In genomic region chr2:93890143-93890542, GRCm38 (mm10) we compare ENCODE assay signal across 25 mouse cellular contexts. TPM values are rescaled to one million over a fixed set of nuclear protein-coding genes. Genes with fewer than 3 reads are reported as not detected.
DNase-seq lines count a peak whose midpoint lies in the region; ATAC-seq lines count a peak whose summit lies in the region.
"Had no signal": no experiment of that assay in that cellular context is flagged by ENCODE, and none has a peak within 500 bp of the region (broad histone marks: within the 10 kb centered on the region; RNA-seq: fewer than 3 reads in every experiment).

No protein-coding gene starts in this region.

- ATAC-seq in forebrain, embryonic 14.5 days: no peak
- ATAC-seq: hindbrain, embryonic 16.5 days; Patski had no signal

- no peaks in the 10 kb centered on the region for H3K9me3 ChIP-seq in embryonic facial prominence, embryonic 10.5 days
- H3K9me3 ChIP-seq in forebrain, embryonic 14.5 days (replicated peaks; ENCODE audit: control insufficient read depth, low read length): no peaks in the 10 kb centered on the region
- H3K9me3 ChIP-seq: embryonic facial prominence, embryonic 12.5 days; heart, embryonic 13.5 days; hindbrain, embryonic 12.5 days had no signal

- H3K27me3 ChIP-seq in embryonic facial prominence, embryonic 10.5 days (replicated peaks; ENCODE audit: low read depth, poor library complexity, severe bottlenecking): no peaks in the 10 kb centered on the region
- no peaks in the 10 kb centered on the region for H3K27me3 ChIP-seq in forebrain, embryonic 14.5 days (replicated peaks; ENCODE audit: control insufficient read depth, insufficient read depth, low read length)
- H3K27me3 ChIP-seq: embryonic facial prominence, embryonic 12.5 days; hindbrain, embryonic 12.5 days; Patski had no signal

- no peak overlapping the region for H3K9ac ChIP-seq in forebrain, embryonic 14.5 days (ENCODE audit: low read length)
- H3K9ac ChIP-seq: embryonic facial prominence, embryonic 12.5 days; heart, embryonic 13.5 days; hindbrain, embryonic 12.5 days had no signal

- H3K4me1 ChIP-seq in embryonic facial prominence, embryonic 10.5 days: peaks cover 20% of the 10 kb centered on the region
- peaks cover 17% of the 10 kb centered on the region for H3K4me1 ChIP-seq in forebrain, embryonic 14.5 days (ENCODE audit: control insufficient read depth, insufficient read depth, low read length)

- no peak overlapping the region for H3K4me2 ChIP-seq in forebrain, embryonic 14.5 days (ENCODE audit: low read length)
- H3K4me2 ChIP-seq: embryonic facial prominence, embryonic 12.5 days; heart, embryonic 13.5 days; hindbrain, embryonic 12.5 days had no signal

- WGBS in embryonic facial prominence, embryonic 10.5 days: 71% methylated on average over 8 of the region's 8 CpGs
- WGBS in forebrain, embryonic 14.5 days: 78% methylated on average over 8 of the region's 8 CpGs

- no peak overlapping the region for H3K4me3 ChIP-seq in embryonic facial prominence, embryonic 10.5 days
- H3K4me3 ChIP-seq in forebrain, embryonic 14.5 days (ENCODE audit: low read depth, low read length): no peak overlapping the region
- H3K4me3 ChIP-seq: embryonic facial prominence, embryonic 12.5 days; heart, embryonic 13.5 days; hindbrain, embryonic 12.5 days had no signal

- DNase-seq in adrenal gland, postnatal 14 days: peak; percentile 57
- no peak for DNase-seq in adrenal gland, postnatal 36 days
- DNase-seq in lung, postnatal 10 days: peak; percentile 57
- DNase-seq in lung, adult 18-20 months: no peak
- DNase-seq in embryonic facial prominence, embryonic 10.5 days (ENCODE audit: low spot score): no peak
- no peak for DNase-seq in forebrain, embryonic 14.5 days (ENCODE audit: low spot score)
- DNase-seq in spleen, postnatal 36 days (ENCODE audit: low spot score in 2 of 2): no peak
- DNase-seq in right cerebral cortex, adult 18-20 months: no peak
- DNase-seq: adrenal gland, adult 2 months; cerebellum, adult 11 months; cerebellum, adult 8-10 months; cerebellum, postnatal 14 days; embryo, embryonic 11 days; gastrocnemius, postnatal 36 days; heart, adult 11 months; heart, postnatal 36 days had no signal

- H3K36me3 ChIP-seq in embryonic facial prominence, embryonic 10.5 days (replicated peaks): no peaks in the 10 kb centered on the region
- no peaks in the 10 kb centered on the region for H3K36me3 ChIP-seq in forebrain, embryonic 14.5 days (ENCODE audit: control insufficient read depth, insufficient read depth, low read length)
- H3K36me3 ChIP-seq: embryonic facial prominence, embryonic 12.5 days; heart, embryonic 13.5 days; hindbrain, embryonic 12.5 days had no signal

- 0 out of 2 replicates have a peak overlapping the region, but pooled peaks have one; percentile 14 for H3K27ac ChIP-seq in embryonic facial prominence, embryonic 10.5 days (replicated peaks)
- H3K27ac ChIP-seq in forebrain, embryonic 14.5 days (ENCODE audit: low read depth, low read length): peak overlapping the region; percentile 97; the same call in 1 of the 2 replicates

RNA-seq across cellular contexts. Expression of gene Accsl, which starts 21.2 kb away (rescaled TPM):
- 1.2 TPM in 2 replicates for total RNA-seq in adrenal gland, postnatal 14 days (2021)
- under 1 TPM in 1 of 2 experiments, not detected in 1; 0.86 TPM for total RNA-seq in adrenal gland, postnatal 36 days (2021)
- 0.14 and 0.34 TPM in 2 replicates for polyA plus RNA-seq in embryonic facial prominence, embryonic 10.5 days (2016; fragmentation: Nextera tagmentation; extraction: Ambion mirVana)
- polyA plus RNA-seq in forebrain, embryonic 14.5 days (2014; fragmentation: Nextera tagmentation; extraction: Ambion mirVana): 0.71 and 1.2 TPM in 2 replicates
- total RNA-seq: common myeloid progenitor, adult 5-6 weeks; gastrocnemius, adult 8-10 months; gastrocnemius, postnatal 36 days; heart, postnatal 36 days; MEL had no signal
- polyA plus RNA-seq: adrenal gland, adult 2 months; embryonic facial prominence, embryonic 12.5 days; heart, embryonic 13.5 days; intestine, embryonic 14.5 days; Patski had no signal

RNA-seq across cellular contexts. Expression of gene Accs, which starts 40.4 kb away (rescaled TPM):
- total RNA-seq in adrenal gland, postnatal 14 days (2021): 6.7 and 11.6 TPM in 2 replicates
- total RNA-seq in adrenal gland, postnatal 36 days (2021): 10 to 100 TPM in 1 of 2 experiments, 1 to 10 TPM in 1; 7.1 to 10.7 TPM
- 10.9 and 11.2 TPM in 2 replicates for polyA plus RNA-seq in embryonic facial prominence, embryonic 10.5 days (2016; fragmentation: Nextera tagmentation; extraction: Ambion mirVana)
- 5.0 and 8.0 TPM in 2 replicates for polyA plus RNA-seq in forebrain, embryonic 14.5 days (2014; fragmentation: Nextera tagmentation; extraction: Ambion mirVana)

Comparison
In these comparisons a context has a peak if more than half of its experiments do, and no peak if none do; other contexts are left out.
1. DNase-seq: peak in adrenal gland, postnatal 14 days (single experiment) and lung, postnatal 10 days (single experiment); none in adrenal gland, postnatal 36 days (0 of 2), lung, adult 18-20 months (0 of 2), embryonic facial prominence, embryonic 10.5 days (single experiment), forebrain, embryonic 14.5 days (single experiment), spleen, postnatal 36 days (0 of 2) and right cerebral cortex, adult 18-20 months (single experiment).